Mouse (Mus musculus): ENCODE results near the gene Hexim2. TPM values are rescaled to one million over a fixed set of nuclear protein-coding genes. Genes with fewer than 3 reads are reported as not detected.

Hexim2 gene
- total and polyA plus RNA-seq, 2 experiments from 2014 or later = 40.5 to 46.3 TPM

- no peak overlapping the region for H3K4me3 ChIP-seq (ENCODE audit: low read depth, low read length)
- DNase-seq (ENCODE audit: low spot score) (no peak), ATAC-seq (ENCODE audit: low FRiP score) (no peak)
- H3K27ac ChIP-seq (ENCODE audit: low read depth, low read length) = no peak overlapping the region
- no peaks in the 10 kb centered on the region for H3K36me3 ChIP-seq (ENCODE audit: insufficient read depth, low read length)
- no peak overlapping the region for H3K4me2 ChIP-seq (ENCODE audit: low read depth, low read length, poor library complexity, severe bottlenecking)
- 57% methylated on average over 8 of the region's 8 CpGs for WGBS
- no peaks in the 10 kb centered on the region for H3K27me3 ChIP-seq (ENCODE audit: insufficient read depth, low read length)
- H3K9me3 ChIP-seq (ENCODE audit: low read length) = no peaks in the 10 kb centered on the region
- peaks cover 20% of the 10 kb centered on the region for H3K4me1 ChIP-seq (ENCODE audit: insufficient read depth, low read length)
- no peak for TF ChIP-seq CTCF (IDR thresholded peaks at IDR 0.05)
- no peak overlapping the region for H3K9ac ChIP-seq (replicated peaks; ENCODE audit: low read length, poor library complexity, severe bottlenecking)
Observed at GRCm38 (mm10) chr11:103174891-103175391, 42.7 kb downstream of the Hexim2 start.

DNA sequence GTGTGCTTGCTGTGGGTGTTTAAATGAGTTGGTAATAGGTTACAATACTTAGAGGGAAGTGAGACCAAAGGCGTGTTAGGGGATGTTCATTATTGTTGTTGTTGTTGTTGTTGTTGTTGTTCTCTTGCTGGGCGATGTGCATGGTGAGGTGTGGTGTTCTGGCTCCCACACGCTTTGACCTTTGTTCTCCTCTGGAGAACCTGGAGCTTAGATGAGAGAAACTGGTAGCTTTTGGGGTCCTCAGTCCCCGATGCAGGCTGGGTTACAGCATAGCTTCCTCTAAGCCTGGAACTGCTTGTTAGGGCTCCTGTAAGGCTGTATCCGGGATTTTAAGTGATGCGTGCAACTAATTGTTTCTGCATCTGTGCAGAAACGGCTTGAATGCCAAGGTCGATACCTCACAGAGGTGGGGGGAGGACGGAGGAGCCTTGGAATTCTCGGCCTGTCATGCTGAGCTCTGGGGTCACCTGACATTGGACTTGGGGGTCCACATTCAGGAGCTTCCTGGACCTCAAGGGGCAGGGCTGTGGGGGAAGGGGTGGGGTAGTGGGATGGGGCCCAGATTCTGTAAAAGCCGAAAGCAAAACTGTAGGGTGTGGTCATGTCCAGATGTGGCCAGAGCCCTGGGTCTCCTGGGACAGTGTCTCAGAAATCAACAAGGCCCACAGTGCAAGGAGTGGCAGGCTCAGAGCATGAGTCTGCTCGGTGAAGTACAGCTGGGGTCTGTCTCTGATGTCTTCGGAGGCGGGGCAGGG is 43.6 kb downstream of the Hexim2 start:
- DNase-seq (ENCODE audit: low spot score) = no peak
- H3K9ac ChIP-seq (replicated peaks; ENCODE audit: low read length, poor library complexity, severe bottlenecking) = no peak overlapping the region
- no peaks in the 10 kb centered on the region for H3K9me3 ChIP-seq (ENCODE audit: low read length)
- H3K4me2 ChIP-seq (ENCODE audit: low read depth, low read length, poor library complexity, severe bottlenecking) = no peak overlapping the region
- no peak overlapping the region for H3K27ac ChIP-seq (ENCODE audit: low read depth, low read length)
- peaks cover 2% of the 10 kb centered on the region; the same call in 1 of the 2 replicates for H3K36me3 ChIP-seq (ENCODE audit: insufficient read depth, low read length)
- peaks cover 18% of the 10 kb centered on the region for H3K4me1 ChIP-seq (ENCODE audit: insufficient read depth, low read length)
- WGBS = 77% methylated on average over 14 of the region's 14 CpGs
- no peaks in the 10 kb centered on the region for H3K27me3 ChIP-seq (ENCODE audit: insufficient read depth, low read length)
- no peak for TF ChIP-seq CTCF (IDR thresholded peaks at IDR 0.05)
- ATAC-seq (ENCODE audit: low FRiP score) = no peak
- no peak overlapping the region for H3K4me3 ChIP-seq (ENCODE audit: low read depth, low read length)

GRCm38 (mm10) chr11:103176510-103176909 is 44.3 kb downstream of the Hexim2 start:
- H3K4me3 ChIP-seq (ENCODE audit: low read depth, low read length) = no peak overlapping the region
- ATAC-seq (ENCODE audit: low FRiP score) (no peak), DNase-seq (ENCODE audit: low spot score) (no peak)
- H3K36me3 ChIP-seq (ENCODE audit: insufficient read depth, low read length) = peaks cover 2% of the 10 kb centered on the region
- H3K4me2 ChIP-seq (ENCODE audit: low read depth, low read length, poor library complexity, severe bottlenecking) = no peak overlapping the region
- WGBS = 89% methylated on average over 1 of the region's 1 CpGs
- no peak for TF ChIP-seq CTCF (IDR thresholded peaks at IDR 0.05)
- no peak overlapping the region for H3K9ac ChIP-seq (replicated peaks; ENCODE audit: low read length, poor library complexity, severe bottlenecking)
- H3K9me3 ChIP-seq (ENCODE audit: low read length) = no peaks in the 10 kb centered on the region
- peaks cover 18% of the 10 kb centered on the region for H3K4me1 ChIP-seq (ENCODE audit: insufficient read depth, low read length)
- H3K27me3 ChIP-seq (ENCODE audit: insufficient read depth, low read length) = no peaks in the 10 kb centered on the region
- H3K27ac ChIP-seq (ENCODE audit: low read depth, low read length) = no peak overlapping the region

DNA sequence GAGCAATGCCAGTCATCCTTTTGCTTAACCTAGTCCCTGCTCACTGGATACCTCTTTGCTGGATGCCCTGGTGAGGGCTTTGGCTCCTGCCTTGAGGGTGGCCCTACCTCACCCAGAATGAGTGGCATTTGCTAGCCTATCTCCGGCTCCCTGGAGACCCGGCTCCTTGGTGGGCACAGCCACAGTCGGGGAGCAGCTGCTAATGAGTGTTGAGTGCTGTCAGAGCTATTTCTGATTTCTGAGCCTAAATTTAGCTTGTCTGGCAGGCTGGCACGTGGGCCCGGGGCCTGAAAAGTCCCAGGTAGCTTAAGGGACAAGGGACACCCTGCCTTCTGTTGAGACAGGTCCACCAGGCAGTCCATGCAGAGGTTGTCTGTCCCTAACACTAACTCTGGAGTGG is 45.0 kb downstream of the Hexim2 start:
- Histone ChIP-seq H3K9me3 (ENCODE audit: low read length) (no peaks in the 10 kb centered on the region), H3K27me3 (ENCODE audit: insufficient read depth, low read length) (no peaks in the 10 kb centered on the region), H3K27ac (ENCODE audit: low read depth, low read length) (no peak overlapping the region), H3K4me3 (ENCODE audit: low read depth, low read length) (no peak overlapping the region), H3K4me1 (ENCODE audit: insufficient read depth, low read length) (peaks cover 16% of the 10 kb centered on the region), H3K9ac (replicated peaks; ENCODE audit: low read length, poor library complexity, severe bottlenecking) (no peak overlapping the region), H3K4me2 (ENCODE audit: low read depth, low read length, poor library complexity, severe bottlenecking) (no peak overlapping the region), H3K36me3 (ENCODE audit: insufficient read depth, low read length) (peaks cover 6% of the 10 kb centered on the region)
- TF ChIP-seq CTCF (IDR thresholded peaks at IDR 0.05) = no peak
- no peak for ATAC-seq (ENCODE audit: low FRiP score)
- DNase-seq (ENCODE audit: low spot score) = no peak
- 67% methylated on average over 5 of the region's 5 CpGs for WGBS

DNA sequence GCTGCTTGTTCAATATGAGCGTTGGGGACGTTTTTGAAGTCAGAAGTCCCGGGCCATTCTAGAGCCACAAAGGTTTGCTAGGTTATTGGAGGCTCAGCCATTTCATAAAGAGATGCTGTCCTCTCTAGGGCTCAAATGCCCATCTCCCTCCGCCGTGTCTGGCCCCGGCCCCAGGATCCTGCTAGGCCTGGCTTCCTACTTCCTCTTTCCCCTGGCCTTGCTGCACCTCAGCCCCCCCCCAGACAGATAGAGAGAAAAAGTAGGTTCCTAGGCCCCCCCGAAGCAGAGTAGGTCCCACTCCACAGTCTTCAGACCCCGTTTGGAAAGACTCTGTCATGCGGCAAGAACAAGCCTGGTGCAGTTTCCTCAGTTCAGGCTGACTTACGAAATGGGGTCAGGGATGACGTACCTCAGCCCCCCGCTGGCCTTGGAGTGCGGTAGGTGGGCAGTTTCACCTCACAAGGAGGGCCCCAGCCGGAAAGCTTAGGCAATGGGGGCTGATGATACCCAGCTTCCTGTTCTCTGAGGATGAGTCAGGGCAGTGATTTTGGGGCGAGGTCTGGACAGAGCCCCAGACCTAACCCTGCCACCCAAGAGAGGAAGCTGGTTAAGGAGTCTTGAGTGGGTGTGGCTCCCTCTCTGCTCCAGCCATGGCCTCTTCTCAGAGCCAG is 45.7 kb downstream of the Hexim2 start:
- Histone ChIP-seq H3K4me2 (ENCODE audit: low read depth, low read length, poor library complexity, severe bottlenecking) (no peak overlapping the region), H3K4me1 (ENCODE audit: insufficient read depth, low read length) (peaks cover 9% of the 10 kb centered on the region; the same call in 1 of the 2 replicates), H3K9ac (replicated peaks; ENCODE audit: low read length, poor library complexity, severe bottlenecking) (no peak overlapping the region), H3K4me3 (ENCODE audit: low read depth, low read length) (no peak overlapping the region), H3K9me3 (ENCODE audit: low read length) (no peaks in the 10 kb centered on the region), H3K27me3 (ENCODE audit: insufficient read depth, low read length) (no peaks in the 10 kb centered on the region), H3K27ac (ENCODE audit: low read depth, low read length) (no peak overlapping the region), H3K36me3 (ENCODE audit: insufficient read depth, low read length) (peaks cover 8% of the 10 kb centered on the region)
- DNase-seq (ENCODE audit: low spot score) = no peak
- no peak for ATAC-seq (ENCODE audit: low FRiP score)
- 82% methylated on average over 15 of the region's 15 CpGs for WGBS
- TF ChIP-seq CTCF (IDR thresholded peaks at IDR 0.05) = no peak

GRCm38 (mm10) chr11:103178748-103179147 is 46.5 kb downstream of the Hexim2 start:
- Histone ChIP-seq H3K4me2 (ENCODE audit: low read depth, low read length, poor library complexity, severe bottlenecking) (no peak overlapping the region), H3K27ac (ENCODE audit: low read depth, low read length) (no peak overlapping the region), H3K36me3 (ENCODE audit: insufficient read depth, low read length) (peaks cover 9% of the 10 kb centered on the region), H3K4me1 (ENCODE audit: insufficient read depth, low read length) (0 out of 2 replicates have a peak, but pooled peaks cover 4% of the 10 kb centered on the region), H3K9ac (replicated peaks; ENCODE audit: low read length, poor library complexity, severe bottlenecking) (no peak overlapping the region), H3K27me3 (ENCODE audit: insufficient read depth, low read length) (no peaks in the 10 kb centered on the region), H3K4me3 (ENCODE audit: low read depth, low read length) (no peak overlapping the region), H3K9me3 (ENCODE audit: low read length) (no peaks in the 10 kb centered on the region)
- WGBS = 85% methylated on average over 8 of the region's 8 CpGs
- ATAC-seq (ENCODE audit: low FRiP score) (no peak), DNase-seq (ENCODE audit: low spot score) (no peak)
- TF ChIP-seq CTCF (IDR thresholded peaks at IDR 0.05) = no peak

Data from midbrain, postnatal 0 days (tissue).